Mouse (Mus musculus) olfactory bulb, adult 2 months (tissue): ENCODE data around the gene Rapgef6. TPM values are rescaled to one million over a fixed set of nuclear protein-coding genes. Genes with fewer than 3 reads are reported as not detected.

ENCODE experiments used
- H3K27ac ChIP-seq: fragments of 200-500 bp; 2 replicates; pipeline ENCODE4 v1.5.1; 2012; ENCODE audit warnings: low read depth, low read length; ENCODE audit not compliant: insufficient read depth
- H3K4me1 ChIP-seq: fragments of 200-500 bp; 2 replicates; pipeline ENCODE4 v1.6.1; 2012; ENCODE audit warnings: low read length; ENCODE audit not compliant: control insufficient read depth, insufficient read depth
- H3K4me3 ChIP-seq: fragments of 200-500 bp; 2 replicates; pipeline ENCODE4 v1.5.1; 2012; ENCODE audit warnings: mild to moderate bottlenecking, low read depth, low read length, moderate library complexity; ENCODE audit not compliant: insufficient read depth
- CTCF ChIP-seq: fragments of 200-500 bp; IDR thresholded peaks from 2 replicates; pipeline ENCODE4 v1.5.1; 2012; ENCODE audit warnings: low read depth, mild to moderate bottlenecking, low read length, moderate library complexity; ENCODE audit not compliant: insufficient read depth
- POLR2A ChIP-seq: fragments of 200-500 bp; IDR thresholded peaks from 2 replicates; pipeline ENCODE4 v1.6.1; 2012; ENCODE audit warnings: mild to moderate bottlenecking, low read depth, low read length, moderate library complexity; ENCODE audit not compliant: insufficient read depth
- WGBS: fragments of 180-500 bp; shearing (Covaris S2); methylation state at CpG from one replicate; pipeline ENCODE4 v1.1.7; 2018; 5-methylcytosine and 5-hydroxymethylcytosine counted together
- polyA plus RNA-seq: library from polyadenylated mRNA; stranded (reverse); fragments of >200 nt; gene quantifications from 2 replicates; pipeline ENCODE4 v1.2.4, GENCODE M21; 2012; ENCODE audit warnings: low replicate concordance; ENCODE audit not compliant: missing spikeins, insufficient read depth, insufficient read length

Gene Rapgef6
- polyA plus RNA-seq = not detected in 2 replicates

- TF ChIP-seq CTCF = peak; percentile 22; the same call in 1 of the 2 replicates
- TF ChIP-seq POLR2A = peak; percentile 80
- peak within 1 kb of the TSS; percentile 93 for H3K27ac ChIP-seq
- H3K4me3 ChIP-seq = peak within 1 kb of the TSS; percentile 96
- whole genome bisulfite sequencing = under 1% methylated on average over 73 of the region's 73 CpGs
- no peaks in the 10 kb centered on the region for H3K4me1 ChIP-seq
These were observed at the start of gene Rapgef6 for GRCm38 (mm10) chr11:54522529-54523430. Rapgef6 (plus strand) TSS chr11:54522847.

GRCm38 (mm10) chr11:54478414-54478813 lies 44.2 kb upstream of the Rapgef6 start:
- Histone ChIP-seq H3K4me3 (no peak overlapping the region), H3K27ac (no peak overlapping the region), H3K4me1 (no peaks in the 10 kb centered on the region)
- TF ChIP-seq CTCF (no peak), POLR2A (no peak)
- WGBS = 91% methylated on average over 1 of the region's 1 CpGs

- Histone ChIP-seq H3K4me3 (no peak overlapping the region), H3K27ac (no peak overlapping the region), H3K4me1 (no peaks in the 10 kb centered on the region)
- TF ChIP-seq POLR2A (no peak), CTCF (no peak)
- WGBS = 90% methylated on average over 3 of the region's 3 CpGs
These were observed 36.6 kb upstream of the Rapgef6 start for GRCm38 (mm10) chr11:54486041-54486440.

GRCm38 (mm10) chr11:54491946-54492558 lies 30.6 kb upstream of the Rapgef6 start:
- no peak for TF ChIP-seq POLR2A
- TF ChIP-seq CTCF = no peak
- WGBS = 100% methylated on average over 1 of the region's 1 CpGs

GRCm38 (mm10) chr11:54492559-54492958 lies 30.1 kb upstream of the Rapgef6 start:
- 70% methylated on average over 4 of the region's 4 CpGs for WGBS
- TF ChIP-seq POLR2A = no peak
- TF ChIP-seq CTCF = no peak
- Histone ChIP-seq H3K4me3 (no peak overlapping the region), H3K27ac (no peak overlapping the region), H3K4me1 (no peaks in the 10 kb centered on the region)

More at GRCm38 (mm10) chr11:54491946-54492558, 30.6 kb upstream of the Rapgef6 start:
- Histone ChIP-seq H3K4me3 (no peak overlapping the region), H3K27ac (no peak overlapping the region), H3K4me1 (no peaks in the 10 kb centered on the region)

GRCm38 (mm10) chr11:54499838-54500237 lies 22.8 kb upstream of the Rapgef6 start:
- no peaks in the 10 kb centered on the region for H3K4me1 ChIP-seq
- WGBS = 92% methylated on average over 5 of the region's 5 CpGs
- no peak overlapping the region for H3K4me3 ChIP-seq
- no peak overlapping the region for H3K27ac ChIP-seq
- no peak for TF ChIP-seq POLR2A
- no peak for TF ChIP-seq CTCF

GRCm38 (mm10) chr11:54502546-54503245 lies 20.0 kb upstream of the Rapgef6 start:
- Histone ChIP-seq H3K27ac (no peak overlapping the region), H3K4me1 (no peaks in the 10 kb centered on the region), H3K4me3 (no peak overlapping the region)
- WGBS = 85% methylated on average over 4 of the region's 4 CpGs
- TF ChIP-seq POLR2A (no peak), CTCF (no peak)

GRCm38 (mm10) chr11:54513584-54513983 lies 9.1 kb upstream of the Rapgef6 start:
- no peak overlapping the region for H3K4me3 ChIP-seq
- TF ChIP-seq CTCF (no peak), POLR2A (no peak)
- no peak overlapping the region for H3K27ac ChIP-seq
- H3K4me1 ChIP-seq = no peaks in the 10 kb centered on the region
